Mouse (Mus musculus) lung, postnatal 0 days (tissue): ENCODE data around the gene Lhb.

Experiments
- CTCF ChIP-seq: IDR thresholded peaks from 2 replicates; pipeline ENCODE4 v1.5.1; 2016; ENCODE audit warnings: antibody characterized with exemption, mild to moderate bottlenecking
- EP300 ChIP-seq: IDR thresholded peaks from 2 replicates; pipeline ENCODE4 v1.6.1; 2016; ENCODE audit warnings: antibody characterized with exemption, mild to moderate bottlenecking, control low read depth

- TF ChIP-seq EP300: no peak
- no peak for TF ChIP-seq CTCF
Measured at GRCm38 (mm10) chr7:45421194-45421593, 574 bp downstream of the Lhb start.
